Mouse (Mus musculus) liver, adult 2 months (tissue): ENCODE data around the gene Tspan32. TPM values are rescaled to one million over a fixed set of nuclear protein-coding genes. Genes with fewer than 3 reads are reported as not detected.

Experiments used
- DNase-seq: peaks from one replicate; pipeline ENCODE4 v3.0.0-alpha.2; 2011; ENCODE audit warnings: low read depth, low spot score; ENCODE audit errors: extremely low read depth
- H3K27ac ChIP-seq: fragments of 200-500 bp; replicated peaks from 2 replicates; pipeline ENCODE4 v1.5.1; 2012; ENCODE audit warnings: low read depth, mild to moderate bottlenecking, control low read depth, inconsistent platforms, low read length; ENCODE audit not compliant: insufficient read depth
- H3K27me3 ChIP-seq: fragments of 200-500 bp; 2 replicates; pipeline ENCODE4 v1.6.1; 2012; ENCODE audit warnings: mild to moderate bottlenecking, moderate library complexity, low read length, inconsistent platforms; ENCODE audit not compliant: control insufficient read depth, insufficient read depth
- H3K36me3 ChIP-seq: fragments of 200-500 bp; 2 replicates; pipeline ENCODE4 v1.6.1; 2012; ENCODE audit warnings: low read length, inconsistent platforms; ENCODE audit not compliant: control insufficient read depth, insufficient read depth
- H3K4me1 ChIP-seq: fragments of 200-500 bp; 2 replicates; pipeline ENCODE4 v1.6.1; 2011; ENCODE audit warnings: low read length; ENCODE audit not compliant: control insufficient read depth, insufficient read depth
- H3K4me3 ChIP-seq: fragments of 200-500 bp; 2 replicates; pipeline ENCODE4 v1.5.1; 2011; ENCODE audit warnings: low read depth, mild to moderate bottlenecking, control low read depth, low read length, moderate library complexity; ENCODE audit not compliant: insufficient read depth
- H3K79me2 ChIP-seq: fragments of 200-500 bp; 2 replicates; pipeline ENCODE4 v1.6.1; 2012; ENCODE audit warnings: inconsistent platforms, mild to moderate bottlenecking, low read length, moderate library complexity; ENCODE audit not compliant: control insufficient read depth, insufficient read depth
- H3K9ac ChIP-seq: fragments of 200-500 bp; 2 replicates; pipeline ENCODE4 v1.6.1; 2012; ENCODE audit warnings: low read depth, mild to moderate bottlenecking, control low read depth, inconsistent platforms, low read length
- CTCF ChIP-seq: fragments of 200-500 bp; IDR thresholded peaks from 2 replicates; pipeline ENCODE4 v1.5.1; 2011; ENCODE audit warnings: low read depth, low read length, control low read depth
- POLR2A ChIP-seq: fragments of 200-500 bp; IDR thresholded peaks from 2 replicates; pipeline ENCODE4 v1.6.1; 2011; ENCODE audit warnings: low read length, control low read depth; ENCODE audit not compliant: insufficient read depth; ENCODE audit errors: extremely low read depth
- WGBS: fragments of 180-500 bp; shearing (Covaris S2); methylation state at CpG from one replicate; pipeline ENCODE4 v1.1.7; 2018; 5-methylcytosine and 5-hydroxymethylcytosine counted together
- polyA plus RNA-seq: library from polyadenylated mRNA; depleted of rRNA; stranded (reverse); fragments of >200 nt; gene quantifications from 2 replicates; pipeline ENCODE4 v1.2.3, GENCODE M21; 2012
- total RNA-seq: library from RNA; depleted of rRNA; stranded (reverse); fragments of >200 nt; gene quantifications from 2 replicates; pipeline ENCODE4 v1.2.3, GENCODE M21; 2014

Gene Tspan32
- total and polyA plus RNA-seq, 2 experiments = 0.46 to 1.0 TPM

- Histone ChIP-seq H3K4me1 (peaks cover 20% of the 10 kb centered on the region), H3K27ac (no peak overlapping the region), H3K79me2 (no peaks in the 10 kb centered on the region), H3K27me3 (no peaks in the 10 kb centered on the region), H3K9ac (no peak overlapping the region), H3K36me3 (no peaks in the 10 kb centered on the region), H3K4me3 (no peak overlapping the region)
- WGBS = 89% methylated on average over 2 of the region's 2 CpGs
- no peak for DNase-seq
- TF ChIP-seq POLR2A (no peak), CTCF (no peak)
Measured at GRCm38 (mm10) chr7:143044049-143044825, 39.4 kb downstream of the Tspan32 start.

- H3K4me1 ChIP-seq = peaks cover 26% of the 10 kb centered on the region
- no peak for TF ChIP-seq POLR2A
- no peak for TF ChIP-seq CTCF
- H3K27ac ChIP-seq = no peak overlapping the region
- H3K9ac ChIP-seq = no peak overlapping the region
- no peaks in the 10 kb centered on the region for H3K27me3 ChIP-seq
- no peaks in the 10 kb centered on the region for H3K79me2 ChIP-seq
- H3K36me3 ChIP-seq = no peaks in the 10 kb centered on the region
- no peak overlapping the region for H3K4me3 ChIP-seq
- no peak for DNase-seq
Measured at GRCm38 (mm10) chr7:143044826-143045206, 40.0 kb downstream of the Tspan32 start.

- Histone ChIP-seq H3K9ac (no peak overlapping the region), H3K27ac (no peak overlapping the region), H3K4me3 (no peak overlapping the region), H3K79me2 (no peaks in the 10 kb centered on the region), H3K27me3 (no peaks in the 10 kb centered on the region), H3K36me3 (no peaks in the 10 kb centered on the region), H3K4me1 (peaks cover 33% of the 10 kb centered on the region)
- TF ChIP-seq CTCF (no peak), POLR2A (no peak)
- 24% methylated on average over 7 of the region's 7 CpGs for WGBS
- DNase-seq = no peak
Measured at GRCm38 (mm10) chr7:143046358-143046757, 41.5 kb downstream of the Tspan32 start.

- Histone ChIP-seq H3K4me3 (no peak overlapping the region), H3K9ac (no peak overlapping the region), H3K36me3 (no peaks in the 10 kb centered on the region), H3K27ac (peak overlapping the region; percentile 72), H3K27me3 (no peaks in the 10 kb centered on the region), H3K4me1 (peaks cover 30% of the 10 kb centered on the region), H3K79me2 (peaks cover 16% of the 10 kb centered on the region)
- WGBS = 44% methylated on average over 3 of the region's 3 CpGs
- DNase-seq = no peak
- TF ChIP-seq CTCF (no peak), POLR2A (no peak)
Measured at GRCm38 (mm10) chr7:143049331-143049730, 44.5 kb downstream of the Tspan32 start.

GRCm38 (mm10) chr7:143049841-143050816, 45.3 kb downstream of the Tspan32 start:
- no peak overlapping the region for H3K9ac ChIP-seq
- no peak overlapping the region for H3K4me3 ChIP-seq
- peak overlapping the region; percentile 72 for H3K27ac ChIP-seq
- H3K4me1 ChIP-seq = peaks cover 35% of the 10 kb centered on the region
- peak; percentile 88 for DNase-seq
- no peaks in the 10 kb centered on the region for H3K36me3 ChIP-seq
- H3K27me3 ChIP-seq = no peaks in the 10 kb centered on the region
- peaks cover 24% of the 10 kb centered on the region for H3K79me2 ChIP-seq
- WGBS = 45% methylated on average over 3 of the region's 3 CpGs
- TF ChIP-seq CTCF (no peak), POLR2A (no peak)
